Mouse (Mus musculus) c-Kit-positive CD71-negative TER-119-negative erythroid progenitor cells, embryonic 14.5 days (primary cell): ENCODE results near the gene Pheta2.

ENCODE experiments used
- DNase-seq: peaks from one replicate; pipeline ENCODE4 v3.0.0-alpha.2; 2013; ENCODE audit warnings: low read depth

The Pheta2 gene

GRCm38 (mm10) chr15:82338593-82339112 is at the start of gene Pheta2, which contains the start of the genes Naga and Smdt1:
Gene Pheta2, plus strand, starts transcription at chr15:82338942.
Gene Naga, minus strand, starts transcription at chr15:82338925.
Gene Smdt1, plus strand, starts transcription at chr15:82338959.
- peak; percentile 93 for DNase-seq

GRCm38 (mm10) chr15:82290252-82290651 is 48.5 kb upstream of the Pheta2 start:
- no peak for DNase-seq

GRCm38 (mm10) chr15:82292851-82293250 is 45.9 kb upstream of the Pheta2 start:
- no peak for DNase-seq

DNA sequence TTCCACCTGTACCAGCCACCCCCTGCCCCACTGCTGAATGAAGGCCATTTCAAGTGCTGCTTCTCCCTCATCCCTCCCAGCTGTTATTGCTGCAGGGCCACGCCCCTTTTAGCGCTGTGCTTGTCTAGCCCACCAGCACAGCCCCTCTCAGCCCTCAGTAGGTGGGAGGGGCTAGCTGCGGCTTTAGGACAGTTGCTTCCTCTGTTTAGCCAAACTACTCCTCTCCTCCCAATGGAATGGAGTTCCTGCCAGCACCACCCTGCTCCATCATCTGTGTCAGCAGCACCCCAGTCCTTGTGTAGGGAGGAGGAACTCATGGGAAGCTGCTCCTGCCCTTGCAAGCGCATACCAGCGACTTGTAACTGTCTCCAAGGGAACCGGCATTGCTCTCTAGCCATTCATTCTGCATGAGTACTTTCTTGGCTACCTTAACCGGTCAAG is 45.5 kb upstream of the Pheta2 start:
- no peak for DNase-seq

DNA sequence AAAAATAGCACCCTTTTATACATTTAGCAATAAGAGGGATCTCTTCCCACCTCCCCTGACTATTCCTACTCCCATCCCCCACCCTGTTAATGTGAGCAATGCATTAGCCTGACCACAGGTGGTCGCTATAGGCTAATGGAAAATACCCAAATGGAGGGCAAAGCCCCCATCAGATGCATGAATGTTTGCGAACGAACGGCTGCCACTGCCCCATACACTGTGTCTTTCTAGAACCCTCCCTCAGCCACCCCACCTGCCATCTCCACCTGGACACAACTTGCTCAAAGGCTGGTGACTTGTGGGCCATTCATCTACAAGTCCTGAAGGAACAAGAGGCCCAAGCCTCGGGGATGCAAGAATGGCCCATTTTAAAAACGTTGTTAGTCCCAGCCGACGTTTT is 44.7 kb upstream of the Pheta2 start:
- no peak for DNase-seq

GRCm38 (mm10) chr15:82298764-82299561 is 39.8 kb upstream of the Pheta2 start, which contains the start of gene Wbp2nl:
Gene Wbp2nl, plus strand, starts transcription at chr15:82298954.
- DNase-seq: no peak

DNA sequence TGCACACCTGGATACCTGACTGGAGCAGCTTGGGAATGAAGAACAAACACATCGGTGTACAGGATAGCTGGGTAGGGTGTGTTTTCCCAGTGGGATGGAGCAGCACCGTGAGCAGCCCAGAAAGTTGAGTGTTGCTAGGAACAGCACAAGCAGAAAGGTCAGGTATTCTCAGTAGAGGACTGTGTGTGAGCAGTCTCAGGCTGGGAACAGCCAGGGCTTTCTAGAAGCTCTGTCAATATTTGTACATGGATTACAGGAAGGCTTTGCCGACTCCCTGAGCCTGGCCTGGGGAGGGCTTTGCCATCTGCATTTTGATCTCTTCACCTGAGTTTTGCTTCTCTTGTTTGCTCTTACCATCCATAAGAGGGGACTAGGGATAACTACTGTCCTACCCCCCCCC is 31.6 kb upstream of the Pheta2 start:
- no peak for DNase-seq

DNA sequence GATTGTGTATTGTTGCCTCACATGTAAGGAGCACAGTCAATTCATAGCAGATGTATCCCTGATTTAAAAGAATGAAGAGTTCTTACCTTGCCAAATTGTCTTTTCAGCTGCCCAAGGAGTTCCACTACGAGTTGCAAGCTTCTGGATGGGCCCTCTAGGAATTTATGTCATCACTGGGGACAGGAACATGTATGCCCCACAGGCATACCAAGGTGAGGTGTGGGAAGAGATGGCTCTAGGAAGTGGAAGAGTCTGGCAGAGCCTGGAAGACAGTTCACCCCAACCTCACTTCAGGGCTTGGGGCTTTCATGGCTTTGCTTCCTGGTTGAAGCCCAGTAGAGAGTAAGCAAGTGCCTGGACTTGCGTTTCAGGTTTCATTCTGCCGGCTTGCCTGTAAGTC is 30.3 kb upstream of the Pheta2 start:
- no peak for DNase-seq

- DNase-seq: no peak
These were observed 20.9 kb upstream of the Pheta2 start for GRCm38 (mm10) chr15:82317839-82318238.

DNA sequence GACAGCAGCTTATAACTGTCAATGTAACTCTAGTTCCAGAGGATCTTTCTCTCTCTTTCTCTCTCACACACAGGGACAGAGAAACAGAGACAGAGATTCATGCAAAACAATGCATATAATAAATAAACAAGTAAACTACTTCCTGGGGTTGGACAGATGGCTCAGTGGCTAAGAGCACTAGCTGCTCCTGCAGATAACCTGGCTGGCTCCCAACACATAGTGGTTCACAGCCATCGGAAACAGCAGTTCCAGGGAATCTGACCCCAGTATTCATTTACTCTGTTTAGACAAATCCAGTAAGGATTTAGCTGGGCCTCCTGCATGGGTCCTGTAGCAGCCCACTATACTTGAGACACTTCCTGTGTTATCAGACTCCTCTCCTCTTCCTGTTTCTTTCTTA is 19.1 kb upstream of the Pheta2 start:
- DNase-seq: no peak

DNA sequence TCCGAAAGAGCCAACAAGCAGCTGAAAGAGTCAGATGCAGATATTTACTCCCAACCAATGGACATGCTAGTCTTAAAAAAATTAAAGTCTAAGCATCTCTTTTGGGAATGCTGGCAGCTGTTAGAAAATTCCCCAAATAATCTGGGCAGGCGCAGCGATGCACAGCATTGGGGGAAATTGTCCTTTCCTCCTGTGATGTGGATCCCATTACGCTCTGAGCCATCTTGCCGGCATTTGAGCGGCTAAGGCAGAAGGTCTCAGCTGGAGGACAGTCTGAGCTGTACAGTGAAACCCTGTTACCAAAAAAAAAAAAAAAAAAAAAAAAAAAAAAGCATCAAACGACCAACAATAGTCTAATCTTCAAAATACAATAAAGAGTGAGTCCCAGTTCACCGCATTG is 16.5 kb upstream of the Pheta2 start:
- no peak for DNase-seq

GRCm38 (mm10) chr15:82325382-82325781 is 13.4 kb upstream of the Pheta2 start:
- no peak for DNase-seq

- no peak for DNase-seq
These were observed 3.5 kb upstream of the Pheta2 start for GRCm38 (mm10) chr15:82335194-82335593.

GRCm38 (mm10) chr15:82336629-82337028 is 2.1 kb upstream of the Pheta2 start:
- no peak for DNase-seq

DNA sequence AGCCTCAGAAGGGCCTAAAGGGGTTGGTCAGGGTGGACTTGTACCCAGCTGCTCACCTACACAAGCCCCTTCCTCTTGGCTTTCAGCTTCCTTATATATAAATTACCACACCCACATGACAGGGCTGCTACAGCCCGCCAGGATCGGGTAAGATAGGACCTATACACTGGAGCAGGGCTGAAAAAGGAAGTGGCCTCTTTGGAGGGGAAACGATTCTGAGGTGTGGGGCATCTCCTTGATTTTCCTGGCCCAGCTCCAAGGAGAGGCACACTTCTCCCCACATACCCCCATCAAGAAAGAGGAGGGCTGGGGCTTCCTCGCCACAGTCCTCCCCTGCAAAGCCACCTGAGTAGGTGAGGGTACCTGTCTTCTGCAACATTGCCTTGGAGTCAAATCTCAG is 867 bp upstream of the Pheta2 start:
- DNase-seq: no peak

DNA sequence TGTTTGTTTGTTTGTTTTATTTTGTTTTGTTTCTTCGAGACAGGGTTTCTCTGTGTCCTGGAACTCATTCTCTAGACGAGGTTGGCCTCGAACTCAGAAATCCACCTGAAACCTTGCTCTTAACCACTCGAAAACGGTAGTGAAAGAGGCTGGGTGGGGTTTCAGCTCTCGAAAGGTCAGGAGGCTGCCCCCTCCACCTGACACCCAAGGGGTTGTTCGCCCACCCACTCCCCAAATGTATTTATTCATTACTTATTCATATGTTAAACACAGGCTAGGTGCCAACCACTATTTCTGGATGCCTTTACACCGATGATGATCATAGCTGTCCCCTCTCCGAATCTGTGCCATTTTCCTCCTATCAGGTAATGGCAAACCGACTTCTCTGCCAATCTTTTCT is 408 bp downstream of the Pheta2 start:
- DNase-seq: no peak

- DNase-seq: no peak
These were observed 1.0 kb downstream of the Pheta2 start for GRCm38 (mm10) chr15:82339634-82340254.

GRCm38 (mm10) chr15:82340414-82341035 is 1.8 kb downstream of the Pheta2 start:
- DNase-seq: no peak

- DNase-seq: no peak
These were observed 2.3 kb downstream of the Pheta2 start for GRCm38 (mm10) chr15:82341036-82341501.

- DNase-seq: peak; percentile 71
These were observed 3.2 kb downstream of the Pheta2 start for GRCm38 (mm10) chr15:82341675-82342542.

GRCm38 (mm10) chr15:82342543-82342935 is 3.8 kb downstream of the Pheta2 start:
- DNase-seq: no peak
